32 mouse cellular contexts compared by ENCODE assay signal in genomic region chr6:143402766-143403165, GRCm38 (mm10).
"Had no signal": no experiment of that assay in that cellular context is flagged by ENCODE, and none has a peak within 500 bp of the region (broad histone marks: within the 10 kb centered on the region; RNA-seq: fewer than 3 reads in every experiment).

No protein-coding gene starts in this region.

- H3K4me1 ChIP-seq: limb, embryonic 12.5 days; limb, embryonic 15.5 days; liver, embryonic 12.5 days; liver, embryonic 13.5 days; liver, embryonic 15.5 days; lung, embryonic 15.5 days; midbrain, embryonic 15.5 days had no signal

- H3K9ac ChIP-seq: limb, embryonic 12.5 days; limb, embryonic 13.5 days; limb, embryonic 15.5 days; liver, embryonic 12.5 days; liver, embryonic 13.5 days; liver, embryonic 14.5 days; liver, embryonic 15.5 days; liver, postnatal 0 days; lung, embryonic 14.5 days; lung, embryonic 15.5 days; midbrain, embryonic 12.5 days; midbrain, embryonic 13.5 days; midbrain, embryonic 15.5 days; neural tube, embryonic 12.5 days had no signal

- DNase-seq: left cerebral cortex, postnatal 4 days; liver; liver, embryonic 13.5 days; liver, postnatal 0 days; lung, adult 18-20 months; lung, adult 2 months; lung, embryonic 14.5 days; lung, postnatal 10 days; lung, postnatal 14 days; lung, postnatal 36 days; lung, postnatal 4 days; midbrain, embryonic 14.5 days had no signal

- H3K4me2 ChIP-seq: limb, embryonic 12.5 days; limb, embryonic 13.5 days; limb, embryonic 15.5 days; liver, embryonic 11.5 days; liver, embryonic 12.5 days; liver, embryonic 13.5 days; liver, embryonic 15.5 days; lung, embryonic 14.5 days; lung, embryonic 15.5 days; midbrain, embryonic 11.5 days; midbrain, embryonic 12.5 days; midbrain, embryonic 13.5 days; midbrain, embryonic 15.5 days; neural tube, embryonic 12.5 days had no signal

- ATAC-seq: liver, embryonic 12.5 days; liver, postnatal 0 days; lung, postnatal 0 days; midbrain, embryonic 13.5 days; midbrain, embryonic 15.5 days; midbrain, embryonic 16.5 days had no signal

- H3K27ac ChIP-seq: limb, embryonic 10.5 days; limb, embryonic 12.5 days; limb, embryonic 13.5 days; limb, embryonic 15.5 days; liver, embryonic 12.5 days; liver, embryonic 13.5 days; liver, embryonic 14.5 days; liver, embryonic 15.5 days; lung, embryonic 15.5 days; macrophage; midbrain, embryonic 10.5 days; midbrain, embryonic 12.5 days; midbrain, embryonic 13.5 days; midbrain, embryonic 15.5 days; neural tube, embryonic 12.5 days had no signal

- H3K27me3 ChIP-seq: limb, embryonic 13.5 days; limb, embryonic 15.5 days; liver, embryonic 12.5 days; liver, embryonic 13.5 days; liver, embryonic 15.5 days; lung, embryonic 15.5 days; megakaryocyte, embryonic 14.5 days; midbrain, embryonic 12.5 days; midbrain, embryonic 13.5 days; midbrain, embryonic 15.5 days; neural tube, embryonic 12.5 days had no signal

- H3K9me3 ChIP-seq: limb, embryonic 10.5 days; limb, embryonic 12.5 days; limb, embryonic 13.5 days; limb, embryonic 15.5 days; liver, embryonic 12.5 days; liver, embryonic 13.5 days; liver, embryonic 15.5 days; lung, embryonic 15.5 days; megakaryocyte, embryonic 14.5 days; midbrain, embryonic 10.5 days; midbrain, embryonic 12.5 days; midbrain, embryonic 13.5 days; midbrain, embryonic 15.5 days; neural tube, embryonic 12.5 days had no signal

- H3K36me3 ChIP-seq: limb, embryonic 10.5 days; limb, embryonic 12.5 days; limb, embryonic 13.5 days; limb, embryonic 15.5 days; liver, embryonic 12.5 days; liver, embryonic 13.5 days; liver, embryonic 15.5 days; lung, embryonic 15.5 days; midbrain, embryonic 10.5 days; midbrain, embryonic 12.5 days; midbrain, embryonic 13.5 days; midbrain, embryonic 15.5 days; neural tube, embryonic 12.5 days had no signal

- H3K4me3 ChIP-seq: limb, embryonic 10.5 days; limb, embryonic 12.5 days; limb, embryonic 13.5 days; limb, embryonic 15.5 days; liver, embryonic 12.5 days; liver, embryonic 13.5 days; liver, embryonic 15.5 days; lung, embryonic 15.5 days; megakaryocyte, embryonic 14.5 days; midbrain, embryonic 10.5 days; midbrain, embryonic 12.5 days; midbrain, embryonic 13.5 days; midbrain, embryonic 15.5 days; myocyte; neural tube, embryonic 12.5 days had no signal
